Mouse (Mus musculus): ENCODE results near the gene Tmem136. TPM values are rescaled to one million over a fixed set of nuclear protein-coding genes. Genes with fewer than 3 reads are reported as not detected.
A peak's percentile ranks its signal among the peaks of the same experiment; 100 is the strongest.

The Tmem136 gene
- polyA plus RNA-seq, 1 experiment from 2014 or later: 9.9 TPM

GRCm38 (mm10) chr9:43106426-43107186 is 9.8 kb downstream of the Tmem136 start:
- Histone ChIP-seq H3K27me3 (ENCODE audit: low read depth, poor library complexity, severe bottlenecking) (no peaks in the 10 kb centered on the region), H3K9me3 (replicated peaks) (no peaks in the 10 kb centered on the region), H3K4me1 (peaks cover 34% of the 10 kb centered on the region), H3K36me3 (peaks cover 23% of the 10 kb centered on the region), H3K4me3 (peak overlapping the region; percentile 93), H3K27ac (peak overlapping the region; percentile 96)
- DNase-seq (ENCODE audit: low spot score): no peak
- 28% methylated on average over 22 of the region's 22 CpGs for WGBS

GRCm38 (mm10) chr9:43105664-43106361 is 10.6 kb downstream of the Tmem136 start:
- no peaks in the 10 kb centered on the region for H3K9me3 ChIP-seq (replicated peaks)
- no peaks in the 10 kb centered on the region for H3K27me3 ChIP-seq (ENCODE audit: low read depth, poor library complexity, severe bottlenecking)
- peak; percentile 95 for DNase-seq (ENCODE audit: low spot score)
- 1% methylated on average over 91 of the region's 91 CpGs for WGBS
- H3K27ac ChIP-seq: peak overlapping the region; percentile 96
- peak overlapping the region; percentile 93 for H3K4me3 ChIP-seq
- peaks cover 15% of the 10 kb centered on the region for H3K36me3 ChIP-seq
- H3K4me1 ChIP-seq: peaks cover 34% of the 10 kb centered on the region

GRCm38 (mm10) chr9:43104873-43105663 is 11.3 kb downstream of the Tmem136 start:
- DNase-seq (ENCODE audit: low spot score): peak; percentile 66
- under 1% methylated on average over 40 of the region's 40 CpGs for WGBS

GRCm38 (mm10) chr9:43104526-43104872 is 11.9 kb downstream of the Tmem136 start:
- H3K9me3 ChIP-seq (replicated peaks): no peaks in the 10 kb centered on the region
- DNase-seq (ENCODE audit: low spot score): no peak
- no peaks in the 10 kb centered on the region for H3K27me3 ChIP-seq (ENCODE audit: low read depth, poor library complexity, severe bottlenecking)
- peaks cover 34% of the 10 kb centered on the region for H3K4me1 ChIP-seq
- peak overlapping the region; percentile 93 for H3K4me3 ChIP-seq
- 3% methylated on average over 4 of the region's 4 CpGs for WGBS
- H3K36me3 ChIP-seq: peaks cover 6% of the 10 kb centered on the region; the same call in 1 of the 2 replicates
- H3K27ac ChIP-seq: 0 out of 2 replicates have a peak overlapping the region, but pooled peaks have one; percentile 96

More at GRCm38 (mm10) chr9:43104873-43105663, 11.3 kb downstream of the Tmem136 start:
- no peaks in the 10 kb centered on the region for H3K27me3 ChIP-seq (ENCODE audit: low read depth, poor library complexity, severe bottlenecking)
- peak overlapping the region; percentile 96 for H3K27ac ChIP-seq
- H3K4me3 ChIP-seq: peak overlapping the region; percentile 93
- H3K9me3 ChIP-seq (replicated peaks): no peaks in the 10 kb centered on the region
- H3K36me3 ChIP-seq: peaks cover 7% of the 10 kb centered on the region; the same call in 1 of the 2 replicates
- peaks cover 34% of the 10 kb centered on the region for H3K4me1 ChIP-seq

GRCm38 (mm10) chr9:43103675-43104299 is 12.6 kb downstream of the Tmem136 start:
- Histone ChIP-seq H3K27ac (no peak overlapping the region), H3K27me3 (ENCODE audit: low read depth, poor library complexity, severe bottlenecking) (no peaks in the 10 kb centered on the region), H3K4me3 (peak overlapping the region; percentile 93), H3K36me3 (peaks cover 6% of the 10 kb centered on the region; the same call in 1 of the 2 replicates), H3K4me1 (peaks cover 34% of the 10 kb centered on the region), H3K9me3 (replicated peaks) (no peaks in the 10 kb centered on the region)
- no peak for DNase-seq (ENCODE audit: low spot score)
- 45% methylated on average over 4 of the region's 4 CpGs for WGBS

- WGBS: 91% methylated on average over 2 of the region's 2 CpGs
- Histone ChIP-seq H3K9me3 (replicated peaks) (no peaks in the 10 kb centered on the region), H3K27me3 (ENCODE audit: low read depth, poor library complexity, severe bottlenecking) (no peaks in the 10 kb centered on the region), H3K36me3 (peaks cover 6% of the 10 kb centered on the region; the same call in 1 of the 2 replicates), H3K27ac (no peak overlapping the region), H3K4me3 (peak overlapping the region; percentile 93), H3K4me1 (peaks cover 34% of the 10 kb centered on the region)
- DNase-seq (ENCODE audit: low spot score): no peak
These were observed 13.4 kb downstream of the Tmem136 start for GRCm38 (mm10) chr9:43102931-43103330.

- peaks cover 34% of the 10 kb centered on the region for H3K4me1 ChIP-seq
- 85% methylated on average over 8 of the region's 8 CpGs for WGBS
- H3K9me3 ChIP-seq (replicated peaks): no peaks in the 10 kb centered on the region
- no peak for DNase-seq (ENCODE audit: low spot score)
- H3K4me3 ChIP-seq: no peak overlapping the region
- no peaks in the 10 kb centered on the region for H3K27me3 ChIP-seq (ENCODE audit: low read depth, poor library complexity, severe bottlenecking)
- H3K36me3 ChIP-seq: peaks cover 6% of the 10 kb centered on the region; the same call in 1 of the 2 replicates
- no peak overlapping the region for H3K27ac ChIP-seq
These were observed 14.3 kb downstream of the Tmem136 start for GRCm38 (mm10) chr9:43101936-43102595.

GRCm38 (mm10) chr9:43098922-43099321 is 17.4 kb downstream of the Tmem136 start:
- H3K4me1 ChIP-seq: peaks cover 20% of the 10 kb centered on the region
- no peak overlapping the region for H3K27ac ChIP-seq
- no peaks in the 10 kb centered on the region for H3K9me3 ChIP-seq (replicated peaks)
- DNase-seq (ENCODE audit: low spot score): no peak
- H3K4me3 ChIP-seq: no peak overlapping the region
- peaks cover 10% of the 10 kb centered on the region; the same call in 1 of the 2 replicates for H3K36me3 ChIP-seq
- no peaks in the 10 kb centered on the region for H3K27me3 ChIP-seq (ENCODE audit: low read depth, poor library complexity, severe bottlenecking)
- 71% methylated on average over 4 of the region's 4 CpGs for WGBS

GRCm38 (mm10) chr9:43097801-43098557 is 18.4 kb downstream of the Tmem136 start:
- WGBS: 92% methylated on average over 3 of the region's 3 CpGs
- Histone ChIP-seq H3K4me1 (peaks cover 11% of the 10 kb centered on the region), H3K9me3 (replicated peaks) (no peaks in the 10 kb centered on the region), H3K36me3 (peaks cover 10% of the 10 kb centered on the region; the same call in 1 of the 2 replicates), H3K4me3 (no peak overlapping the region), H3K27ac (no peak overlapping the region), H3K27me3 (ENCODE audit: low read depth, poor library complexity, severe bottlenecking) (no peaks in the 10 kb centered on the region)
- DNase-seq (ENCODE audit: low spot score): no peak

GRCm38 (mm10) chr9:43096337-43096736 is 20.0 kb downstream of the Tmem136 start:
- H3K4me3 ChIP-seq: no peak overlapping the region
- H3K36me3 ChIP-seq: peaks cover 4% of the 10 kb centered on the region; the same call in 1 of the 2 replicates
- no peaks in the 10 kb centered on the region for H3K4me1 ChIP-seq
- no peaks in the 10 kb centered on the region for H3K27me3 ChIP-seq (ENCODE audit: low read depth, poor library complexity, severe bottlenecking)
- DNase-seq (ENCODE audit: low spot score): no peak
- no peak overlapping the region for H3K27ac ChIP-seq
- H3K9me3 ChIP-seq (replicated peaks): no peaks in the 10 kb centered on the region

- H3K36me3 ChIP-seq: peaks cover 4% of the 10 kb centered on the region; the same call in 1 of the 2 replicates
- no peaks in the 10 kb centered on the region for H3K27me3 ChIP-seq (ENCODE audit: low read depth, poor library complexity, severe bottlenecking)
- no peaks in the 10 kb centered on the region for H3K9me3 ChIP-seq (replicated peaks)
- H3K4me1 ChIP-seq: no peaks in the 10 kb centered on the region
- WGBS: 92% methylated on average over 4 of the region's 4 CpGs
- H3K27ac ChIP-seq: no peak overlapping the region
- H3K4me3 ChIP-seq: no peak overlapping the region
- DNase-seq (ENCODE audit: low spot score): no peak
These were observed 21.5 kb downstream of the Tmem136 start for GRCm38 (mm10) chr9:43094828-43095227.

Measured in limb, embryonic 10.5 days (tissue).